Mouse (Mus musculus) CD4-positive naive resting alpha-beta T cell, adult 76 days (primary cell): Measurements from ENCODE around the gene Egfl7. TPM values are rescaled to one million over a fixed set of nuclear protein-coding genes. Genes with fewer than 3 reads are reported as not detected.

ENCODE experiments used
- total RNA-seq: library from RNA; stranded (reverse); gene quantifications from one replicate; pipeline ENCODE4 v1.2.4, GENCODE M21; 2023

The Egfl7 gene
- 0.70 TPM for total RNA-seq

GRCm38 (mm10) chr2:26579714-26580113 lies at the start of gene Egfl7:
Egfl7 (plus strand) TSS chr2:26580014.

GRCm38 (mm10) chr2:26586294-26587043 lies 6.7 kb downstream of the Egfl7 start, which contains the start of gene Gm20532:
Gm20532 (plus strand) TSS chr2:26586639.

DNA sequence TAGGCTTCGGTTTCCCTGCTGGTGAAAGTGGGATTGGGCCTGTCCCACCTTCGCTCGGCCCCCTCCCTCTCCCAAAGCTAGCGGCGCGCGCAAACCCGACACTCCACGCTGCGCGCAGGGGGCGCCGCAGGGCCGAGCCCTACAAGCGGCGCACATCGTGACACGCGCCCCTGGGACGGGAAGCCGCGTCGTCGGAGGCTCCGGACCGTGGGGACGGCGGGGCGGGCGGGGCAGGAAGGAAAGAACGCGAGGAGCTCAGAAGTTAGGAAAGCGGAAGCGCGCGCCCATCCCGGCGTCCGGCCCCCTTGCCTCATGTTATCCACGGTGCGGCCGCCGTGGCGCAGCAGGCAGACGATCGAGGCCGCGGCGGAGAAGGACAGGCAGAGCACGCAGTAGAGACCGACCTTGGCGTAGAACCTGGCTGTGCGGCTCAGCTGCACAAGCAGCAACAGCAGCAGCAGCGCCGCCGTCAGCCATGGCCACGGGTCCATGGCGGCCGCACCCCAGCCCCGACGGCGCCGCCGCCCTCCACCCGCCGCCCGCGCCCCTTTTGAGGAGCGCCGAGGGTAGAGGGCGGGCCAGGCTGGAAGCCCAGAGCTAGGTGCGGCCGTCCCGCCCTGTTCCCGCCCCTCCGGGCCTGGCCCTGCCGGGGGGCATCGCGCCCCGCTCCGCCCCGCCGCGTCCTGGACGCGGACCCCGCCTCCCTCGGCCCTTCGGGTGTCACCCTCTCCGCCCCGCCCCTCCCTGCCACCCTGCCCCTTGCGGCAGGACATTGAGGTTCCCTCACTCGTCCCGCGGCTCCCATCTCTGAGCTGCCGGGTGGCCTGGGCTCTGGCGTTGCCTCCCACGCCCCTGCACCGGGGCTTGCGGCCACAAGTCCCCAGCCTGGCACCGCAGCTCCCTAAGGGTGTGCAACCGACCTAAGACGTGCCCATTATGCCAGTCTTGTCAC lies 24.2 kb downstream of the Egfl7 start, which contains the start of gene Agpat2:
Gene Agpat2, minus strand, starts transcription at position 698 of the 952 bp plus-strand sequence.

DNA sequence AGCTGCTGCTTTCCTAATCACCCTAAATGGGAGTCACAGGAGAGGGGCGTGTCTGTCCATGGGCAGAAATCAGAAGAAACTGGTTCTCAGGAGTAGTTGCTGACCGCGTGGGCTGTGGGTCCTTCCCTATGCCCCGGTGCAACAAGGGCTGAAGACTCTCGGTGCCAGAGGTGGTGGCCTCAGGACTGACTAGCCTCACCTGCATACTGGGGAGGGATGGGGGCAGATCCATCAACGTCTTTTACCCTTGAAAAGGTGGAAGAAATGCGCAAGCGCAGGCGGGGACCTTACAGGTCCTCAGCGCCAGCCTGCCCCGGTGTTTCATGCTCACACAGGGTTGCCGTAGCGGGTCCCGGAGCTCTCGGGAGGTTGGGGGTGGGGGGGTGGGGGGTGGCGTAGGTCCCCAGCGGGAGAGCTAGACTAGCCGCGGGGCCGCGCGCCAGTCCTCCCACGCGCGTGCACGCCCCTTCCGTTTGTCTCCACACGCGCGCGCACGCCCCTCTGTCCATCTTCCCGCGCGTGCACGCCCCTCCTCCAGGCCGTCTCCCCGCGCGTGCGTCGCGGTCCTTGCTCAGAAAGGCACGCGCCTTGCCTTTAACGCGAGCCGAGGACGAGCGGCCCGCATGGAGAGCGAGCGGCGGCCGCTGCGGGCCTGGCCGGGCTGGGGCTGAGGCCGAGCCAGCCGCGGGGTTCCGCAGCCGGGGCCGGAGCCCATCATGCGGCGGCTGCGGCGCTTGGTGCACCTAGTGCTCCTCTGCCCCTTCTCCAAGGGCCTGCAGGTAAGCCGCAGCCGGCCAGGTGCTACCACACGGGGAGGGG lies 48.3 kb downstream of the Egfl7 start, which contains the start of gene Fam69b:
Gene Fam69b, plus strand, starts transcription at position 537 of the 819 bp plus-strand sequence.

Other genes with a start within 250 kb of the Egfl7 start
- gene Dnlz, start 227.9 kb upstream of the Egfl7 start, total RNA-seq, result 9.5 TPM
- 5.3 TPM for gene Card9, start 219.1 kb upstream of the Egfl7 start, total RNA-seq
- 104 TPM for gene Snapc4, start 199.4 kb upstream of the Egfl7 start, total RNA-seq
- 124 TPM for gene Entr1, start 190.7 kb upstream of the Egfl7 start, total RNA-seq
- gene Pmpca, start 190.7 kb upstream of the Egfl7 start, total RNA-seq, result 76.4 TPM
- 22.7 TPM for gene Inpp5e, start 170.8 kb upstream of the Egfl7 start, total RNA-seq
- 93.1 TPM for gene Sec16a, start 134.8 kb upstream of the Egfl7 start, total RNA-seq
- gene Notch1, start 63.4 kb upstream of the Egfl7 start, total RNA-seq, result 110 TPM
- not detected for gene Gm20532, start 6.6 kb downstream of the Egfl7 start, total RNA-seq
- 9.6 TPM for gene Agpat2, start 24.4 kb downstream of the Egfl7 start, total RNA-seq
- gene Fam69b, start 48.4 kb downstream of the Egfl7 start, total RNA-seq, result 1.6 TPM
- 4.2 TPM for gene Lcn4, start 91.3 kb downstream of the Egfl7 start, total RNA-seq